Mouse (Mus musculus) kidney, adult 2 months (tissue): ENCODE data around the gene Stk38l. TPM values are rescaled to one million over a fixed set of nuclear protein-coding genes. Genes with fewer than 3 reads are reported as not detected.
"Not testable (repeated sequence)": the region's sequence is repeated elsewhere in the genome, so short reads cannot be mapped to it uniquely, and the experiment has no call there.

Experiments used
- DNase-seq: peaks from one replicate; pipeline ENCODE4 v3.0.0; 2021
- H3K27ac ChIP-seq: fragments of 200-500 bp; 2 replicates; pipeline ENCODE4 v1.5.1; 2012; ENCODE audit warnings: low read depth, low read length, control low read depth, inconsistent platforms; ENCODE audit not compliant: insufficient read depth
- H3K27me3 ChIP-seq: fragments of 200-500 bp; replicated peaks from 2 replicates; pipeline ENCODE4 v1.6.1; 2012; ENCODE audit warnings: mild to moderate bottlenecking, moderate library complexity, low read length, inconsistent platforms; ENCODE audit not compliant: control insufficient read depth, insufficient read depth
- H3K36me3 ChIP-seq: fragments of 200-500 bp; 2 replicates; pipeline ENCODE4 v1.6.1; 2012; ENCODE audit warnings: mild to moderate bottlenecking, moderate library complexity, low read length, inconsistent platforms; ENCODE audit not compliant: control insufficient read depth, insufficient read depth
- H3K4me1 ChIP-seq: fragments of 200-500 bp; 2 replicates; pipeline ENCODE4 v1.6.1; 2011; ENCODE audit warnings: low read length; ENCODE audit not compliant: control insufficient read depth, insufficient read depth
- H3K4me3 ChIP-seq: fragments of 200-500 bp; 2 replicates; pipeline ENCODE4 v1.5.1; 2011; ENCODE audit warnings: mild to moderate bottlenecking, low read depth, low read length, control low read depth; ENCODE audit not compliant: insufficient read depth
- CTCF ChIP-seq: fragments of 200-500 bp; conservative IDR thresholded peaks from 2 replicates; pipeline ENCODE4 v1.5.1; 2011; ENCODE audit warnings: low read depth, mild to moderate bottlenecking, control low read depth, low read length, moderate library complexity, mixed read lengths; ENCODE audit not compliant: insufficient read depth, insufficient read length
- POLR2A ChIP-seq: fragments of 200-500 bp; IDR thresholded peaks from one replicate; pipeline ENCODE4 v1.6.1; 2011; ENCODE audit warnings: low read depth, low read length, control low read depth
- WGBS: fragments of 180-500 bp; shearing (Covaris S2); methylation state at CpG from one replicate; pipeline ENCODE4 v1.1.7; 2018; 5-methylcytosine and 5-hydroxymethylcytosine counted together
- polyA plus RNA-seq: library from polyadenylated mRNA; depleted of rRNA; stranded (reverse); fragments of >200 nt; gene quantifications from 2 replicates; pipeline ENCODE4 v1.2.3, GENCODE M21; 2012

Stk38l gene
- polyA plus RNA-seq, 1 experiment, result 4.3 TPM

DNA sequence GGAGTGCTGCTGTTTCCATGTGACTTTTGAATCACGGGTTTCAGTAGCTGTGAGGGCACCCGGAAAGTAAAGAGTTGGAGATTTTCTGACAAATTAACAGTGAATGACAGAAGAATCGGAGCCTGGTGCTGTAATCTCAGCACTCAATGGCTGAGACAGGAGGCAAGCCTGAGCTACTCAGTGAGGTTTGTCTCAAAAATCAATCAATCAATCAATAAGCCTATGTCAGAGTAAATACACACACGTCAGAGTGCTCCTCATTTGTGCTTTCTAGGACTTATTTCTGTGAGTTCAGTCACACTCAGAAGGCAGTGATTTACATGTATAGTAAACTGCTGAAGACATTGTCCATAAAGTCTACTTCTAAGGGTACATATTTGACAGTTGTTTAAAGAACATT, 40.5 kb downstream of the Stk38l start:
- Histone ChIP-seq H3K4me1 (peaks cover 3% of the 10 kb centered on the region; the same call in 1 of the 2 replicates), H3K4me3 (no peak overlapping the region), H3K36me3 (peaks cover 4% of the 10 kb centered on the region), H3K27ac (no peak overlapping the region), H3K27me3 (no peaks in the 10 kb centered on the region)
- TF ChIP-seq POLR2A (no peak), CTCF (no peak)
- WGBS, result 84% methylated on average over 4 of the region's 4 CpGs
- DNase-seq, result no peak

GRCm38 (mm10) chr6:146768813-146769404, 44.1 kb downstream of the Stk38l start:
- H3K4me3 ChIP-seq, result no peak overlapping the region
- no peak for TF ChIP-seq POLR2A
- TF ChIP-seq CTCF, result no peak
- DNase-seq, result peak; percentile 79
- 76% methylated on average over 10 of the region's 10 CpGs for WGBS
- H3K27me3 ChIP-seq, result no peaks in the 10 kb centered on the region
- peaks cover 3% of the 10 kb centered on the region; the same call in 1 of the 2 replicates for H3K4me1 ChIP-seq
- H3K36me3 ChIP-seq, result peaks cover 11% of the 10 kb centered on the region
- no peak overlapping the region for H3K27ac ChIP-seq

DNA sequence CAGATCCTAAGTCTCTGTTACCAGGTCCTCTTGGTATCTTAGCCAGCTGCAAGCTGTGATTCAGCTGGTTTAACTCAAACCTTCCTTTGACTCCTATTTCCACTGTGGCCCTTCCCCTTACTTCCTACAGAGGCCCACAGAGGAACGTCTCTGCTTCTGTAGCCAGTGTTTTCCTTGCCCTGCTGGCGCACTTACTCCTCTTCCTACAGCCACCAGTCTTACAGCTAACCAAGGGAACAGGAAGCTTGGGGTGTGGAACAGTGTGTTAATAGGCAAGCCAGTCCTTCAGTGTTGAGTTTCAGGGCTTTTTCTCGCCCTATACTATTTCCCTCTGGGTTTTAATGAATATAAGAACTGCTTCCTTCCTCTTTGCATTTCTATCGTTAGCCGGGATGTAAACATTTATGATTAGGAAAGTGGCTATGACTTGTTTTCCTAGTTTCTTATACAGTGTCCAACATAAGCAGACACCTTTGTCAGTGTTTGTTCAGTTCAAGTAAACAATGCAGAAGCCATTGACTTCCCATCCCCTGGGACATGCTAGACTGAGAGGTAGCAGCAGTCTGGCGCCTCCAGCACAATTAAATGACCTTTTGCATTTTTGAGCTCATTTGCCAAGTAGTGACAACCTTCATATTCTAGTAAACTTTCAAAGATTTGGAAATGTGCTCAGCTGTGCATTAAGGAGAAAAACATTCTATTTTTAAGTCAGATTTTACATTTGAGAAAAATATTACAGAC, 45.4 kb downstream of the Stk38l start:
- Histone ChIP-seq H3K27me3 (no peaks in the 10 kb centered on the region), H3K27ac (peak overlapping the region; percentile 12; the same call in 1 of the 2 replicates), H3K4me1 (peaks cover 3% of the 10 kb centered on the region; the same call in 1 of the 2 replicates), H3K36me3 (peaks cover 12% of the 10 kb centered on the region), H3K4me3 (no peak overlapping the region)
- 64% methylated on average over 6 of the region's 6 CpGs for WGBS
- peak; percentile 44 for DNase-seq
- TF ChIP-seq POLR2A (no peak), CTCF (no peak)

DNA sequence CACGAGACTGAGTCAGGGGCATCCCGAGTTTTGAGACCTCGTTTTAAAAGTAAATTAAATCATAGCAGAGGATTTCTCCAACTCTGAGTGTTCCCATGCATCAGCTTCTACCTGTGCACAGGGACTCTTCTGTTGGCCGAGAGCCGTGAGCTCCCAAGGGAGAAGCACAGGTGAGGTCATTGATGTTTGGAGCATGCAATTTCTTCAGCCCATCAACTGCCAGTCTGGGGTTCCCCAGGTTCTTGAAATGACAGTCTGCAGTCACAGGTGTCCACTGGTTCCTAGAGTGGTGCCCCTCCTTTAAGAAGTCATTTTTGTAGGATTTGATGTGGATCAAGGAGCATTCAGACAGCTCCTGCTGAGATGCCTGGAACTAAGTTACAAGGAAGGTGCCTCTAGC, 46.0 kb downstream of the Stk38l start:
- peaks cover 12% of the 10 kb centered on the region for H3K36me3 ChIP-seq
- WGBS, result 91% methylated on average over 5 of the region's 5 CpGs

GRCm38 (mm10) chr6:146775864-146776263, 51.1 kb downstream of the Stk38l start:
- H3K4me3 ChIP-seq, H3K4me1 ChIP-seq, DNase-seq, H3K27me3 ChIP-seq, H3K36me3 ChIP-seq, H3K27ac ChIP-seq: not testable (repeated sequence)
- 87% methylated on average over 8 of the region's 8 CpGs for WGBS

More for the DNA sequence above, 46.0 kb downstream of the Stk38l start:
- no peak for DNase-seq
- TF ChIP-seq CTCF, result no peak
- TF ChIP-seq POLR2A, result no peak
- Histone ChIP-seq H3K27ac (no peak overlapping the region), H3K4me3 (no peak overlapping the region), H3K27me3 (no peaks in the 10 kb centered on the region), H3K4me1 (peaks cover 3% of the 10 kb centered on the region; the same call in 1 of the 2 replicates)

DNA sequence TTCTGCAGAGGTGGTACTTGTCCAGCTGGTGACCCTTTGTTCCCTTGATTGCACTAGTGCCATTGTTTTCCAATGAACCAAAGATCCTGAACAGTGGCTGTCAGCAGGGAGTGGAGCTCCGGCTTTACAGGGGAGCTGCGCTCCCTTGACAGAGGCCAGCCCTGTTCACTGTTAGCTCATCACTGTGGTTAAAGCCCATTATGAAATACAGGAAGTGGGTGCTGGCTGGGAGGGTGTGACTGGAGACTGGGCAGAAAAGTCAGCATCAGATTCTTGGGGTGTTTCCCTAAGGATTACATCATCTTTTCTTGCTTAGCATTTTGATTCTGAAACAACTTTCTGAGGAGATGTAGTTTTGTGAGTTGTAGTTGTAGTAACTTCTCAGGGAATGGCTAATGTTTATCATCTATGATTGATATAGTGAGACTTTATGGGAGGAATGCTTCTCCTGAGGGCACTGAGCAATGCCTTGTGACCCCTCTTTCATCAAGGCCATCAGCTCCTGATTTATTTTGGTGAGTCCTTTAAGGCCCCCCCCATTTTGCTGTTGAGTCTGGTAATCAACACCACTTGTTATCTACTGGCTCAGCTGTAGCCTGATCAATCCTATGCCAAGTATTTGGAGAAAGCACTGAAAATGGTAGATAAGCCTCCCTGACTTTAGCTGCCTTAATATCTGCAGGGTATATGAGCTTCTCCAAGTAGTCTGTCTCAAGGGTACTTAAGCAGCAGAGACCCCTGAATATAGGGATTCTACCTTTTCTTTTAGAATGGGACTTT, 52.0 kb downstream of the Stk38l start:
- Histone ChIP-seq H3K36me3 (peaks cover 7% of the 10 kb centered on the region), H3K27ac (no peak overlapping the region), H3K27me3 (no peaks in the 10 kb centered on the region), H3K4me3 (no peak overlapping the region), H3K4me1 (no peaks in the 10 kb centered on the region)
- peak; percentile 16 for DNase-seq
- TF ChIP-seq POLR2A (no peak), CTCF (no peak)
- 47% methylated on average over 2 of the region's 2 CpGs for WGBS

DNA sequence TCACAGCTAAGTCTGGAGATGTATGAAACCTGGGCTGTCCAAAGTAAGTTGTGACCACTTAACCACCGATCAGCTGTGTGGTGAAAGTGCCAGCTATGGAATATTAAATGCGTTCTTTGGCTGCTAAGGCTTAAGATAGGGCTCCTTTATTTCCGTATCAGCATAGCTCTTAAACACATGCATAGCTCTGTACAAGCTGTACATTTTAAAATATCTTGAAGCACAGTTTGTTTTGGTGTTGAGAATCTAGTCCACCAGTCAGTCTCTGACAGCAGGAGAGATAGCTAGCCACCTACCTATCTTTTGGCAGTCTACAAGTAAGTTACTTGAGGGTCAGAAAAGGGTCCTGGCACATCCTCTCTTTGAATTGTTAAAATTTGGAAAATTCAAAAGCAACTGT, 53.3 kb downstream of the Stk38l start:
- H3K27ac ChIP-seq, result no peak overlapping the region
- no peaks in the 10 kb centered on the region for H3K27me3 ChIP-seq
- H3K36me3 ChIP-seq, result peaks cover 7% of the 10 kb centered on the region
- DNase-seq, result no peak
- TF ChIP-seq CTCF, result no peak
- TF ChIP-seq POLR2A, result no peak
- 93% methylated on average over 3 of the region's 3 CpGs for WGBS
- H3K4me3 ChIP-seq, result no peak overlapping the region
- H3K4me1 ChIP-seq, result no peaks in the 10 kb centered on the region
